Mouse (Mus musculus) MEL (cell line): ENCODE data around the gene Bzw2. TPM values are rescaled to one million over a fixed set of nuclear protein-coding genes. Genes with fewer than 3 reads are reported as not detected.

Source experiments
- DNase-seq: peaks from one replicate; pipeline ENCODE4 v3.0.0; 2011; ENCODE audit warnings: low read depth, low spot score
- H3K27ac ChIP-seq: 2 replicates; pipeline ENCODE4 v1.5.1; 2012; ENCODE audit warnings: low read depth, mild to moderate bottlenecking, control low read depth, low read length, moderate library complexity; ENCODE audit not compliant: control insufficient read depth
- H3K27me3 ChIP-seq, 2 experiments: fragments of 150-350 bp in 1 of 2; sonication (generic) in 1 of 2; 2 replicates each; pipeline ENCODE4 v1.6.1; 2012; ENCODE audit warnings: low read length in 2 of 2, mild to moderate bottlenecking in 2 of 2, improper control_type of control experiment in 1 of 2, moderate library complexity in 1 of 2; ENCODE audit not compliant: insufficient read depth in 2 of 2, control insufficient read depth in 1 of 2
- H3K36me3 ChIP-seq, 2 experiments: 2 replicates each; pipeline ENCODE4 v1.6.1; 2012 to 2014; ENCODE audit warnings: low read length in 2 of 2, improper control_type of control experiment in 1 of 2, inconsistent platforms in 1 of 2, mild to moderate bottlenecking in 1 of 2; ENCODE audit not compliant: insufficient read depth in 2 of 2, control insufficient read depth in 1 of 2
- H3K4me1 ChIP-seq, 2 experiments: fragments of 150-350 bp in 1 of 2; sonication (generic) in 1 of 2; 2 replicates each; pipeline ENCODE4 v1.6.1; 2012; ENCODE audit warnings: low read length in 2 of 2, improper control_type of control experiment in 1 of 2, mild to moderate bottlenecking in 1 of 2; ENCODE audit not compliant: insufficient read depth in 2 of 2, control insufficient read depth in 1 of 2
- H3K4me3 ChIP-seq, 2 experiments: fragments of 150-350 bp in 1 of 2; sonication (generic) in 1 of 2; 2 replicates each; pipeline ENCODE4 v1.5.1; 2012; ENCODE audit warnings: low read depth in 2 of 2, low read length in 2 of 2, mild to moderate bottlenecking in 2 of 2, moderate library complexity in 2 of 2, control low read depth in 1 of 2, improper control_type of control experiment in 1 of 2; ENCODE audit not compliant: control insufficient read depth in 1 of 2, insufficient read depth in 1 of 2
- H3K79me2 ChIP-seq: 2 replicates; pipeline ENCODE4 v1.6.1; 2012; ENCODE audit warnings: mild to moderate bottlenecking, low read length, moderate library complexity; ENCODE audit not compliant: control insufficient read depth, poor library complexity, insufficient read depth
- H3K9ac ChIP-seq: 2 replicates; pipeline ENCODE4 v1.6.1; 2012; ENCODE audit warnings: low read depth, mild to moderate bottlenecking, control low read depth, low read length, moderate library complexity; ENCODE audit not compliant: control insufficient read depth, poor library complexity, severe bottlenecking
- H3K9me3 ChIP-seq: fragments of 150-350 bp; sonication (generic); replicated peaks from 2 replicates; pipeline ENCODE4 v1.6.1; 2012; ENCODE audit warnings: mild to moderate bottlenecking, low read length, improper control_type of control experiment, moderate library complexity; ENCODE audit not compliant: insufficient read depth
- CHD1 ChIP-seq: IDR thresholded peaks from 2 replicates; pipeline ENCODE4 v1.6.1; 2012; ENCODE audit warnings: low read depth, mild to moderate bottlenecking, inconsistent platforms, low read length, improper control_type of control experiment
- ELF1 ChIP-seq: IDR thresholded peaks from 2 replicates; pipeline ENCODE4 v1.6.1; 2014; ENCODE audit warnings: low read depth, mild to moderate bottlenecking, inconsistent platforms, low read length, improper control_type of control experiment, moderate library complexity
- ETS1 ChIP-seq: IDR thresholded peaks from 2 replicates; pipeline ENCODE4 v1.6.1; 2012; ENCODE audit warnings: low read depth, mild to moderate bottlenecking, inconsistent platforms, low read length, improper control_type of control experiment, moderate library complexity
- GATA1 ChIP-seq: IDR thresholded peaks from 2 replicates; pipeline ENCODE4 v1.6.1; 2011; ENCODE audit warnings: low read depth, low read length, improper control_type of control experiment
- HCFC1 ChIP-seq: IDR thresholded peaks from 2 replicates; pipeline ENCODE4 v1.6.1; 2012; ENCODE audit warnings: low read depth, mild to moderate bottlenecking, inconsistent platforms, low read length, improper control_type of control experiment, moderate library complexity
- JUND ChIP-seq: IDR thresholded peaks from 2 replicates; pipeline ENCODE4 v1.6.1; 2011; ENCODE audit warnings: low read depth, mild to moderate bottlenecking, improper control_type of control experiment, low read length
- KAT2A ChIP-seq: conservative IDR thresholded peaks from 2 replicates; pipeline ENCODE4 v1.6.1; 2012; ENCODE audit warnings: low read depth, low read length, improper control_type of control experiment, inconsistent platforms
- MAFK ChIP-seq: IDR thresholded peaks from 2 replicates; pipeline ENCODE4 v1.6.1; 2011; ENCODE audit warnings: low read depth, mild to moderate bottlenecking, low read length, improper control_type of control experiment, borderline replicate concordance
- MAX ChIP-seq: IDR thresholded peaks from 2 replicates; pipeline ENCODE4 v1.6.1; 2011; ENCODE audit warnings: low read length, improper control_type of control experiment
- MAZ ChIP-seq: IDR thresholded peaks from 2 replicates; pipeline ENCODE4 v1.6.1; 2012; ENCODE audit warnings: low read depth, mild to moderate bottlenecking, inconsistent platforms, low read length, improper control_type of control experiment
- MEF2A ChIP-seq: IDR thresholded peaks from 2 replicates; pipeline ENCODE4 v1.6.1; 2014; ENCODE audit warnings: low read depth, mild to moderate bottlenecking, inconsistent platforms, low read length, improper control_type of control experiment; ENCODE audit not compliant: poor library complexity, insufficient replicate concordance, severe bottlenecking; ENCODE audit errors: extremely low read depth
- MXI1 ChIP-seq: IDR thresholded peaks from 2 replicates; pipeline ENCODE4 v1.6.1; 2011; ENCODE audit warnings: mild to moderate bottlenecking, low read depth, low read length, improper control_type of control experiment
- MYB ChIP-seq: IDR thresholded peaks from 2 replicates; pipeline ENCODE4 v1.6.1; 2011; ENCODE audit warnings: mild to moderate bottlenecking, low read depth, low read length, improper control_type of control experiment
- POLR2A ChIP-seq, 2 experiments: IDR thresholded peaks; 2 replicates each; pipeline ENCODE4 v1.6.1; 2011 to 2012; ENCODE audit warnings: low read length in 2 of 2, mild to moderate bottlenecking in 2 of 2, control low read depth in 1 of 2, improper control_type of control experiment in 1 of 2, low read depth in 1 of 2, moderate library complexity in 1 of 2; ENCODE audit not compliant: control insufficient read depth in 1 of 2, insufficient read depth in 1 of 2, poor library complexity in 1 of 2
- POLR2AphosphoS5 ChIP-seq: IDR thresholded peaks from 2 replicates; pipeline ENCODE4 v1.6.1; 2012; ENCODE audit warnings: low read depth, borderline replicate concordance, mild to moderate bottlenecking, inconsistent platforms, low read length, moderate library complexity, mixed read lengths
- RAD21 ChIP-seq: IDR thresholded peaks from 2 replicates; pipeline ENCODE4 v1.6.1; 2011; ENCODE audit warnings: mild to moderate bottlenecking, low read depth, low read length, improper control_type of control experiment
- TAL1 ChIP-seq: IDR thresholded peaks from 2 replicates; pipeline ENCODE4 v1.6.1; 2012; ENCODE audit warnings: mild to moderate bottlenecking, inconsistent platforms, low read length, moderate library complexity, mixed read lengths
- TBP ChIP-seq: IDR thresholded peaks from 2 replicates; pipeline ENCODE4 v1.8.0; 2011; ENCODE audit warnings: low read depth, low read length, improper control_type of control experiment
- UBTF ChIP-seq: IDR thresholded peaks from 2 replicates; pipeline ENCODE4 v1.6.1; 2012; ENCODE audit warnings: low read depth, mild to moderate bottlenecking, inconsistent platforms, low read length, improper control_type of control experiment, moderate library complexity, borderline replicate concordance; ENCODE audit not compliant: insufficient read depth
- ZKSCAN1 ChIP-seq: IDR thresholded peaks from 2 replicates; pipeline ENCODE4 v1.6.1; 2012; ENCODE audit warnings: low read depth, mild to moderate bottlenecking, inconsistent platforms, low read length, improper control_type of control experiment, moderate library complexity
- ZNF384 ChIP-seq: IDR thresholded peaks from 2 replicates; pipeline ENCODE4 v1.6.1; 2012; ENCODE audit warnings: low read depth, mild to moderate bottlenecking, inconsistent platforms, low read length, improper control_type of control experiment
- polyA plus RNA-seq, 2 experiments: library from polyadenylated mRNA; stranded (reverse) in 1 of 2; unstranded in 1 of 2; fragments of >175 nt in 1 of 2; fragments of >200 nt in 1 of 2; gene quantifications; 2 replicates each; pipeline versions ENCODE4 v1.2.1 to v1.2.4; 2012; ENCODE audit warnings: low replicate concordance in 2 of 2, low read depth in 1 of 2; ENCODE audit not compliant: insufficient read length in 2 of 2, insufficient read depth in 1 of 2, missing spikeins in 1 of 2
- total RNA-seq: library from RNA; depleted of rRNA; stranded (reverse); fragments of 300-350 nt; gene quantifications from 2 replicates; pipeline ENCODE4 v1.2.3, GENCODE M21; 2012

Gene Bzw2
- total and polyA plus RNA-seq, 3 experiments, result 155 to 170 (median 157) TPM

- H3K9me3 ChIP-seq, result no peaks in the 10 kb centered on the region
- H3K36me3 ChIP-seq, result peaks cover 0 to 23% of the 10 kb centered on the region in 2 experiments; a peak in 2 of 4 replicates
- DNase-seq, result no peak
- H3K4me3 ChIP-seq, result no peak overlapping the region
- H3K9ac ChIP-seq, result no peak overlapping the region
- H3K4me1 ChIP-seq, result no peaks in the 10 kb centered on the region
- no peaks in the 10 kb centered on the region for H3K27me3 ChIP-seq
- TF ChIP-seq MXI1 (no peak), KAT2A (no peak), MYB (no peak), POLR2A (IDR thresholded peaks at IDR 0.05; ENCODE audit: control insufficient read depth in 1 of 2, insufficient read depth in 1 of 2, low read depth in 1 of 2, low read length in 2 of 2, poor library complexity in 1 of 2) (no peak), GATA1 (no peak), ELF1 (no peak), POLR2AphosphoS5 (no peak), MEF2A (no peak)
- H3K27ac ChIP-seq, result no peak overlapping the region
- no peaks in the 10 kb centered on the region for H3K79me2 ChIP-seq
These were observed 49.4 kb downstream of the Bzw2 start for GRCm38 (mm10) chr12:36108442-36108841.

- Histone ChIP-seq H3K79me2 (no peaks in the 10 kb centered on the region), H3K27me3 (no peaks in the 10 kb centered on the region), H3K9ac (no peak overlapping the region), H3K36me3 (peaks cover 0 to 15% of the 10 kb centered on the region in 2 experiments; a peak in 2 of 4 replicates), H3K4me1 (no peaks in the 10 kb centered on the region), H3K9me3 (no peaks in the 10 kb centered on the region), H3K27ac (no peak overlapping the region), H3K4me3 (no peak overlapping the region)
- DNase-seq, result no peak
- TF ChIP-seq CHD1, result no peak
- TF ChIP-seq TAL1, result no peak
- no peak for TF ChIP-seq GATA1
- no peak for TF ChIP-seq MAX
- no peak for TF ChIP-seq MEF2A
- TF ChIP-seq RAD21, result no peak
- TF ChIP-seq MAZ, result no peak
- no peak for TF ChIP-seq MXI1
- TF ChIP-seq HCFC1, result no peak
- TF ChIP-seq UBTF, result no peak
- no peak for TF ChIP-seq ETS1
- no peak for TF ChIP-seq ZNF384
- no peak for TF ChIP-seq ZKSCAN1
- TF ChIP-seq MAFK, result no peak
- no peak for TF ChIP-seq TBP
- TF ChIP-seq JUND, result no peak
These were observed 54.3 kb downstream of the Bzw2 start for GRCm38 (mm10) chr12:36103592-36103910.
